Mouse (Mus musculus): ENCODE results near the gene Mvb12b.

- TF ChIP-seq POLR2A (IDR thresholded peaks at IDR 0.05; ENCODE audit: extremely low read depth, insufficient read depth, low read length), result no peak
- TF ChIP-seq CTCF (IDR thresholded peaks at IDR 0.05; ENCODE audit: low read depth, low read length), result no peak
Measured at GRCm38 (mm10) chr2:33801336-33801735, 86.4 kb downstream of the Mvb12b start.
